Mouse (Mus musculus) MEL (cell line): Measurements from ENCODE around the gene Gm11938.

ENCODE experiments used
- BHLHE40 ChIP-seq: IDR thresholded peaks from 2 replicates; pipeline ENCODE4 v1.6.1; 2012; ENCODE audit warnings: low read depth, mild to moderate bottlenecking, inconsistent platforms, low read length, improper control_type of control experiment, borderline replicate concordance
- CTCF ChIP-seq, 3 experiments: IDR thresholded peaks in 2 of 3; conservative IDR thresholded peaks in 1 of 3; 2 replicates each; pipeline ENCODE4 v1.5.1; 2011 to 2012; ENCODE audit warnings: low read length in 3 of 3, low read depth in 2 of 3, mild to moderate bottlenecking in 2 of 3, improper control_type of control experiment in 1 of 3, inconsistent platforms in 1 of 3, mixed read lengths in 1 of 3, moderate library complexity in 1 of 3; ENCODE audit not compliant: control insufficient read depth in 1 of 3, insufficient read depth in 1 of 3, poor library complexity in 1 of 3, severe bottlenecking in 1 of 3
- MAFK ChIP-seq: IDR thresholded peaks from 2 replicates; pipeline ENCODE4 v1.6.1; 2011; ENCODE audit warnings: low read depth, mild to moderate bottlenecking, low read length, improper control_type of control experiment, borderline replicate concordance
- POLR2A ChIP-seq, 2 experiments: IDR thresholded peaks; 2 replicates each; pipeline ENCODE4 v1.6.1; 2011 to 2012; ENCODE audit warnings: low read length in 2 of 2, mild to moderate bottlenecking in 2 of 2, control low read depth in 1 of 2, improper control_type of control experiment in 1 of 2, low read depth in 1 of 2, moderate library complexity in 1 of 2; ENCODE audit not compliant: control insufficient read depth in 1 of 2, insufficient read depth in 1 of 2, poor library complexity in 1 of 2

GRCm38 (mm10) chr11:99556195-99556594, 46.9 kb downstream of the Gm11938 start:
- no peak for TF ChIP-seq POLR2A (IDR thresholded peaks at IDR 0.05; ENCODE audit: control insufficient read depth in 1 of 2, insufficient read depth in 1 of 2, low read depth in 1 of 2, low read length in 2 of 2, poor library complexity in 1 of 2)
- TF ChIP-seq CTCF (IDR thresholded peaks at IDR 0.05 in 2 of 3, conservative IDR thresholded peaks at IDR 0.05 in 1 of 3; ENCODE audit: control insufficient read depth in 1 of 3, insufficient read depth in 1 of 3, low read depth in 2 of 3, low read length in 3 of 3, poor library complexity in 1 of 3, severe bottlenecking in 1 of 3): no peak
- TF ChIP-seq BHLHE40: no peak
- no peak for TF ChIP-seq MAFK
